Mouse (Mus musculus) cortical plate, adult 2 months (tissue): ENCODE measurements around the gene Oscp1. TPM values are rescaled to one million over a fixed set of nuclear protein-coding genes. Genes with fewer than 3 reads are reported as not detected.
A peak's percentile ranks its signal among the peaks of the same experiment; 100 is the strongest.

Experiments used
- H3K27ac ChIP-seq: fragments of 200-500 bp; 2 replicates; pipeline ENCODE4 v1.5.1; 2012; ENCODE audit warnings: low read length, control low read depth, inconsistent platforms; ENCODE audit not compliant: insufficient read depth
- H3K4me1 ChIP-seq: fragments of 200-500 bp; 2 replicates; pipeline ENCODE4 v1.6.1; 2011; ENCODE audit warnings: low read length; ENCODE audit not compliant: control insufficient read depth, insufficient read depth
- H3K4me3 ChIP-seq: fragments of 200-500 bp; 2 replicates; pipeline ENCODE4 v1.5.1; 2011; ENCODE audit warnings: mild to moderate bottlenecking, low read length, control low read depth; ENCODE audit not compliant: insufficient read depth
- CTCF ChIP-seq: fragments of 200-500 bp; IDR thresholded peaks from 2 replicates; pipeline ENCODE4 v1.5.1; 2011; ENCODE audit warnings: mild to moderate bottlenecking, control low read depth, low read length; ENCODE audit not compliant: insufficient read depth; ENCODE audit errors: extremely low read depth
- POLR2A ChIP-seq: fragments of 200-500 bp; IDR thresholded peaks from 2 replicates; pipeline ENCODE4 v1.6.1; 2011; ENCODE audit warnings: mild to moderate bottlenecking, low read length, control low read depth; ENCODE audit not compliant: insufficient read depth; ENCODE audit errors: extremely low read depth
- polyA plus RNA-seq: library from polyadenylated mRNA; depleted of rRNA; stranded (reverse); fragments of >200 nt; gene quantifications from 2 replicates; pipeline ENCODE4 v1.2.3, GENCODE M21; 2012

Oscp1 gene
- polyA plus RNA-seq, 1 experiment: 20.3 TPM

- H3K27ac ChIP-seq: 0 out of 2 replicates have a peak overlapping the region, but pooled peaks have one; percentile 16
- peaks cover 23% of the 10 kb centered on the region for H3K4me1 ChIP-seq
- TF ChIP-seq POLR2A (no peak), CTCF (no peak)
- no peak overlapping the region for H3K4me3 ChIP-seq
Measured at GRCm38 (mm10) chr4:126108061-126108740, 49.8 kb downstream of the Oscp1 start.

- TF ChIP-seq POLR2A (no peak), CTCF (no peak)
- Histone ChIP-seq H3K27ac (peak overlapping the region; percentile 64), H3K4me1 (peaks cover 29% of the 10 kb centered on the region), H3K4me3 (no peak overlapping the region)
Measured at GRCm38 (mm10) chr4:126109613-126110373, 51.4 kb downstream of the Oscp1 start.

GRCm38 (mm10) chr4:126110374-126111152 is 52.2 kb downstream of the Oscp1 start:
- TF ChIP-seq POLR2A (no peak; the same call in 1 of the 2 replicates), CTCF (0 out of 2 replicates have a peak, but pooled peaks have one; percentile 14)
- 0 out of 2 replicates have a peak overlapping the region, but pooled peaks have one; percentile 0 for H3K4me3 ChIP-seq
- peaks cover 29% of the 10 kb centered on the region for H3K4me1 ChIP-seq
- H3K27ac ChIP-seq: peak overlapping the region; percentile 64

GRCm38 (mm10) chr4:126111153-126111549 is 52.8 kb downstream of the Oscp1 start:
- Histone ChIP-seq H3K4me3 (0 out of 2 replicates have a peak overlapping the region, but pooled peaks have one; percentile 0), H3K27ac (peak overlapping the region; percentile 64), H3K4me1 (peaks cover 26% of the 10 kb centered on the region)
- TF ChIP-seq POLR2A (no peak), CTCF (no peak)

GRCm38 (mm10) chr4:126113243-126113642 is 54.9 kb downstream of the Oscp1 start:
- Histone ChIP-seq H3K4me3 (no peak overlapping the region), H3K4me1 (peaks cover 26% of the 10 kb centered on the region), H3K27ac (no peak overlapping the region)
- TF ChIP-seq POLR2A: no peak
- TF ChIP-seq CTCF: no peak

- Histone ChIP-seq H3K27ac (no peak overlapping the region), H3K4me1 (peaks cover 22% of the 10 kb centered on the region), H3K4me3 (no peak overlapping the region)
- no peak for TF ChIP-seq POLR2A
- TF ChIP-seq CTCF: peak; percentile 55
Measured at GRCm38 (mm10) chr4:126113943-126114342, 55.6 kb downstream of the Oscp1 start.

GRCm38 (mm10) chr4:126115411-126115810 is 57.0 kb downstream of the Oscp1 start:
- no peak overlapping the region for H3K27ac ChIP-seq
- TF ChIP-seq CTCF (no peak), POLR2A (no peak)
- H3K4me3 ChIP-seq: no peak overlapping the region
- H3K4me1 ChIP-seq: peaks cover 19% of the 10 kb centered on the region

GRCm38 (mm10) chr4:126115871-126116521 is 57.6 kb downstream of the Oscp1 start:
- Histone ChIP-seq H3K4me1 (peaks cover 18% of the 10 kb centered on the region), H3K27ac (no peak overlapping the region), H3K4me3 (no peak overlapping the region)
- TF ChIP-seq CTCF: no peak
- no peak for TF ChIP-seq POLR2A

GRCm38 (mm10) chr4:126117116-126117515 is 58.8 kb downstream of the Oscp1 start:
- H3K4me3 ChIP-seq: no peak overlapping the region
- TF ChIP-seq POLR2A (no peak), CTCF (no peak)
- H3K27ac ChIP-seq: no peak overlapping the region
- peaks cover 16% of the 10 kb centered on the region for H3K4me1 ChIP-seq
